Mouse (Mus musculus): ENCODE data around the gene Qk.

The Qk gene

GRCm38 (mm10) chr17:10327584-10328210 is 8.0 kb upstream of the Qk start:
- DNase-seq (ENCODE audit: inconsistent age in 2 of 2, low spot score in 1 of 2): no peak

GRCm38 (mm10) chr17:10326596-10327045 is 7.0 kb upstream of the Qk start:
- peak; percentile 81 to 92 for DNase-seq (ENCODE audit: inconsistent age in 2 of 2, low spot score in 1 of 2)

- no peak for DNase-seq (ENCODE audit: inconsistent age in 2 of 2, low spot score in 1 of 2)
These were observed 6.3 kb upstream of the Qk start for GRCm38 (mm10) chr17:10325921-10326320.

DNA sequence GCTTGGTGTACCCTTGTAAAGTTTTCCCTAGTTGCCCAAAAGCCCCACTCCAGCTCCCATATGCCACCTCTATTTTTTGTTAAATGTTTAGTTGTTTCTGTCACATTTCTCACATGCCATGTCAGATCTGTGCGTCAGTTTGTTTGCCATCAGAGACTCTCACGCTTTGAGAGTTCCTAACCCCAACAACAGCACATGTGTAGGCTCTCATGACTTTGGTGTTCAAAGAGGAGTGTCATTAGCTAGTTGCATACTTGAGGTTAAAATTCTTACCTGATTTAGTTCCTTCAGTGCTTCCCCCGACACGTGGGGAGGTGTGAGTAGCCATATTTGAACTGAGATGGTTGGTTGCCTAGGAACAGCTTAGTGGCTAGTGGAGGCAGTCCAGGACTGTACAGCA is 2.1 kb upstream of the Qk start:
- no peak for DNase-seq (ENCODE audit: inconsistent age in 2 of 2, low spot score in 1 of 2)

DNA sequence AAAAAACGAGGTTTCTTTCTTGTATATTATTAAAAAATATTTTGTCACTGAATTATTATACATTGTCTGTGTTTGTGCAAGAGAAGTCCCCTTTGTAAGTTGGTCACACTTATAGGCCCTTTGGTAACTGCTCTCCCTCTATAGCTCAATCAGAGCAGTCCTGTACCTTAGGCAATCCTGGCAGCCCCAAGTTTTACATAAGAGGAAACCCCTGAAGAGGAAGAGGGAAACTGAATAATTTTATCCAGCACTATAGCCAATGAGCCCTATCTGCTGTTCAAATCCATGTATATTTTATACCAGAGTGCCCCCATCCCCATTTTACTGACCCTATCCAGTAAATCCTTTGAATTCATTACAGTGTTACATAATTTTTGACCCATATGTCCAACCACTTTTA is 1.4 kb upstream of the Qk start:
- DNase-seq (ENCODE audit: inconsistent age in 2 of 2, low spot score in 1 of 2): peak in 1 of 2 experiments; percentile 65

DNA sequence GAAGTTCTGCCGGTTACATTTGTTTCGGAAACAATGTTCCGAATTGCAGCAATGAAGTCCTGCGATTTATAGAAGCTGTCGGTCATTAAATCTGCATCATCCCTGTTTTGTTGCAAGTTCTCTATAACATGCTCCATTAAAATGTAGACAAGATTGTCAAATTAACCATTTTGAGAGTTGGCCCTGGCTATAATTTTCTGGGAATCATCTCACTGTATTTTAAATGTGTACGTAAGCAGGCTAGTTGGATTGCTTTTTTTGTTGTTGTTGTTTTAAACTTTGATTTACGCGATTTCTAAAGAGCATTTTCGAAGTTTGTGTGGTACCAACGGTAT is 769 bp upstream of the Qk start:
- DNase-seq (ENCODE audit: inconsistent age in 2 of 2, low spot score in 1 of 2): no peak

DNA sequence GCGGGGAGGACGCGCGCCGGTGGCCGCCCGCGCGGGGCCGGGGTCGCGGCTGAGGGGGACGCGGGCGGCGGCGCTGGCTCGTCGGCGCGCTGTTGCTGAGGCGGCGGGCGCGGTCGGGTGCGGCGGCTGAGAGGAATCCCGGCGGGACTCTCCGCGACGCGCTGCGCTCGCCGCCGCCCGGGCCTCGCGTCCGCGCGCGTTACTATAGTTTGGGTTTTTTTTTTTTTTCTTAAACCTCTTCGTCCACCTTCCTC is 296 bp downstream of the Qk start:
- no peak for DNase-seq (ENCODE audit: inconsistent age in 2 of 2, low spot score in 1 of 2)

DNA sequence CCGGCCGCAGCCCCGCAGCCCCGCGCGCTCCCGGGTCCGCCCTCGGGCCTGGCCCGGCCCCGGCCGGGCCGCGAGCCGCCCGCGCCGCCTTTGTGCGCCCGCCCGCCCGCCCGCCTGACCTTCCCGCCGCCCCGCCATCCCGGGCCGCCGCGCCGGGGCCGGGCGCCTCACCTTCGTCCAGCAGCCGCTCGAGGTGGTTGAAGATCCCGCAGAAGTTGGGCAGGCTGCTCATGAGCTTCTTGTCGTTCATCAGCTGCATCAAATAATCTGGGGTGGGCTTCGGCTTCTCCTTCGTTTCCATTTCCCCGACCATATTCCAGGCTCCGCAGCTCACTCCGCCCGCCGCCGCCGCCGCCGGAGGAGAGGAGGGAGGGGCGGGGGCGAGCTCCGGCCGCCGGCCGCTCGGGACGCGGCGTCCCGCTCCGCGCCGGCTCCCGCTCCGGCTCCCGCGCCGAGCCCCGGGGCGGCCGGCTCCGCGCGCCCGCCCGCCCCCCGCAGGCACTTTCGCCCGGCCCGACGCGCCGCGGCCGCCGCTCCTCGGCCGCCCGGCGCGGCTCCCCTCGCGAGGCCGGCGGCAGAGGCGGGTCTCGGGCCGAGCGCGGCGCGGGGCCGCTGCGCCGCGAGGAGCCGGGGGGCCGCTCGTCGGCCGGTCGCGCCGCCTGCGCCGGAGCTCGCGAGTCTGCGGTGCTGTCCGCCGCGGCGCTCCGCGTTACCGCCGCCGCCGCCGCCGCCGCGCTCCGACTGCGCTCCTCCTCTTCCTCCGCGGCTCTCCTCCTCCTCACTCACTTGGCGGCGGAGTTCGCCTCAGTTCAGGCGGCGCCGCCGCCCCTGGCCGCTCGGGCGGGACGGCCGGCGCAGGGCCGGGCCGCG is 858 bp downstream of the Qk start:
- peak; percentile 87 to 92 for DNase-seq (ENCODE audit: inconsistent age in 2 of 2, low spot score in 1 of 2)

DNA sequence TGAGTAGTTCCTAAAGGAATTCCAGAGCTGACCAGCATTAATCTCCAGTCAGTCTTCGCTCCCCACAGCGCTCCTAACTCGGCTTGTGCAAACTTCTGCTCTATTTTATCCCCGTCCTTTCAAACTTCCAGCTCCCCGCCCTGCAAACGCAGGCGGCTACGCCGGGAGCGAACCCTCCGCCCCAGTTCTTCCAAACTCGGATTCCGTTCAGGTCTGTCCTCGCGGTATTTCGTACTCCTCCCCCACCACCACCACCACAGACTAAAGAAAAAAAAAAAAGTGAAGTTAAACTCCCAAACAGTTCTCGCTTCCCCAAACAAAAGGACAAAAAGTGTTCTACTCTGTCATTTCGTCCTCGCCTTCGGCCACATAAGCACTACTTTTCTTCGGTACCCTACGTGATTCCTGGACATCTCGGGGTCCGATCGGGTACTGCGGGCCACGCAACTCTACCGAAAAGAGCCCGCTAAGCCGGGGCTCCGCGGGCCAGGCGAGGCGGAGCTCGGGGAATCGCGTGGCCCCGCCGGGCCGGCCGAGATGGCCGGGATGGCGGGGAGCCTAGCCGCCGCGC is 1.6 kb downstream of the Qk start:
- DNase-seq (ENCODE audit: inconsistent age in 2 of 2, low spot score in 1 of 2): peak; percentile 80 to 94

DNA sequence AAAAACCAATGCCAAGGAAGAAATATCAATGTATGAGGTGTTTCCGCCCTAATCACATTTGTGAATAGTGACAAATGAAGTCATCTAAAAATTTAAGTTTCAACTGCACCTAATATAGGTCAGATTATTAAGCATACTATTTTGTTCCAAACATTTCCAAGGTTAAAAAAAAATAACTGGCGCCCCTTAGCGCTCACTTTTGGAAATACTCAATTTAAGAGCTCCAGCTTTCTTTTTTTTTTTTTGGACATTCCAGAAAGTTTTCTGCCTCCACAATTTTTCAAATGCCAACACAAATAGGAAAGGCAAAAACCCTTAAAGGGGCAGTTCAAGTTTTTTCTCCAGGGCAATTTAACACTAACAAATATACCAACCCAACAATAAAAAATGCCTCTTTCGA is 2.5 kb downstream of the Qk start:
- peak; percentile 56 to 94 for DNase-seq (ENCODE audit: inconsistent age in 2 of 2, low spot score in 1 of 2)

DNA sequence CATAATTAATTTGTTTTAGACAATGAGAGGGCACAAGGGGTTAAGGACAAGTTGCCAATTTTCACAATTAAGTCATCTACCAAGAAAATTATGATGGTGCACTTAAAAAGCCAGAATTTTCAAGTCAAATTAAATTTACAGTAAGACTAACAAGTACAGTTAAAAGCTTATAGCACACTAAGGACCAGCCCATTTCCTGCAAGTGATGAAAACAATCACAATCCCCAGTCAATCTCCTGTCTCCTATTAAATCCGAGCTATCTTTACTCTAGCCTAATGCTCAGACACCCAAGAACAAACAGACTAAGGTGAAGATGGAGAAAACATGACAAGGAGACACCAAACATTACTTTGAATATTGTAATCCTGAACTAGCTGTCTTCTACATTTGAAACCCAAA is 3.2 kb downstream of the Qk start:
- peak in 1 of 2 experiments; percentile 57 for DNase-seq (ENCODE audit: inconsistent age in 2 of 2, low spot score in 1 of 2)

DNA sequence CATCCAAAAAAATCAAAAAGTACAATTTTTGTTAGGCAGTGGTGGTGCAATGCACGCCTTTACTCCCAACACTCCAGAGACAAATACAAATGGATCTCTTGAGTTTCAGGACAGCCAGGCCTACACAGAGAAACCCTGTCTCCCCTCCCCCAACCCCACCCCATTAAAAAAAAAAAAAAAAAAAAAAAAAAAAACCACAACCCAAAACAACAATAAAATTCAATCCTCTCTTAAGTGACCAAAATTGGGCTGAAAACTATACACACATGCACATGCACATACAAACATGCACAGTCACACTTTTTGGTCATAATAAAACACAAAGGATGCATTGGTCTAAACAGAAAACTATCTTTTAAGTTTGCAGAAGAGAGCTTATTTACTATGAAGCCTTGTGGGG is 9.6 kb downstream of the Qk start:
- no peak for DNase-seq (ENCODE audit: inconsistent age in 2 of 2, low spot score in 1 of 2)

- DNase-seq (ENCODE audit: inconsistent age in 2 of 2, low spot score in 1 of 2): peak; percentile 19 to 73
These were observed 10.5 kb downstream of the Qk start for GRCm38 (mm10) chr17:10309135-10309623.

GRCm38 (mm10) chr17:10306424-10306823 is 13.2 kb downstream of the Qk start:
- no peak for DNase-seq (ENCODE audit: inconsistent age in 2 of 2, low spot score in 1 of 2)

DNA sequence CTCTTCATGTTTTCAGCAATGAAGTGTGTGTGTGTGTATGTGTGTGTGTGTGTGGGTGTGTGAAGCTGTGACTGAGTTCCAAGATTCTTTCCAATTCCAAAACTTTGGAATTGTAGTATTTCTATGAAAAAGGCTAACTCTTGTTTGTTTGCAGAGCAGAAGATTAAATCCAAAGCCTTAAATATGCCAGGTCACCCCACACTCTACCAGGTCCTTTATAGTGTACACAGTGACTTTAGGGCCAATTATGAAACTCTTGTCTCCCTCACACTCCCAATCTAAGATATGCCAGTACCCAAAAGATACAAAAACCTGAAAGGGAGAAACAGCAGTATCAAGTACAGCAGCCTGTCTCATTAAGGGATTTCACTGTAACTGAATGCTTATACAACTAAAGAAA is 15.7 kb downstream of the Qk start:
- DNase-seq (ENCODE audit: inconsistent age in 2 of 2, low spot score in 1 of 2): no peak

DNA sequence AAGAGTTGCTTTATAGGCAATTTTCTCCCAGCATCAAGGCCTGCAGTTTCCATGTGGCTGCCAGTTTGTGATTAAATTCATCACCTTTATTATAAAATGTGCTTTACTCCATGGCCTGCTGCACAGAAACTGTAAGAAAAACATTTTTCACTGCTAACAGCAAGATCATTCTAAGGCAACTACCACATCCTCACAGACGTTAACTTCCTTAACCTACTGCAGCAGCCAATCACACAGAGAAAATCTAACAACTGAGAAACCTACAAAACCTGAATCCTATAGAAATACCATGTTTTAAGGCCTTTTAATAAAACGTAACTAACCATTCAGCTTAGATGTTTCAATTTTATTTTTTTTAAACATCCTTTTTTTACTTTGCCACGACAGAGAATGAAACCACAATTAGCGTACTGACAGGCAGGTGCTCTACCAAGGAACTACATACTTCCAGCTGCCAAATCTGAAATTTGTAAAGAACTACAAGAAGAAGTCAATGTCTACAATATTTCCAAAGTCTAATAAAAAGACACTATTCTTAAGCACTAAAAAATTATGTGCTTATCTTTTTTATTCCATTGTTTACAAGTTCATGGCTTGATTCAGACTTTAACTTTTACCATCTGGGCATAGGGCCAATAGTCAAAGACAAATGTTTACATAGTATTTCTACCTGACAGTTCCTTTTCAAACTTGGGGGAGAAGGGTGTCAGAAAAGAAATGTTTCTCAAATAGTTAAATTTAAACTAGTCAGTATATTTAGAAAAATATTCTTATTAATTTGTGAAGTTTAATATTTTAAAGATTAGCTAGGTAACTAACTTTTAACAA is 18.5 kb downstream of the Qk start:
- DNase-seq (ENCODE audit: inconsistent age in 2 of 2, low spot score in 1 of 2): no peak

GRCm38 (mm10) chr17:10299396-10299795 is 20.3 kb downstream of the Qk start:
- DNase-seq (ENCODE audit: inconsistent age in 2 of 2, low spot score in 1 of 2): no peak

DNA sequence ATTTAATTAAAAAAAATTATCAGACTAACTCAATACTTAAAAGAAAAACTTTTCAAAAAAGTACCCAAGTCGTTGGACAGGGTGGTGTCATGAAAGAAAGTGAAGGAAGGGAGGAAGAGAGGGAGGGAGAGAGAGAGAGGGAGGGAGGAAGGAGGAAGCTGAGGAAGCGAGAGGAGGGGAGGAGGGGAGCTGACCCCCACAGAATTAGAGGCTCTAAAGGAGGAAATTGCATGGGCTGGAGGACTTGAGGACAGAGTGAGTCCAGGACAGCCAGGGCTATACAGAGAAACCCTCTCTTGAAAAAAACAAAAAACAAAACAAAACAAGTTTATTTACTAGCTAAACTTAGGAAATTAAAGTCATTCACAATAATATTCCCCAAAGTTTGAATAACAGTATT is 27.1 kb downstream of the Qk start:
- no peak for DNase-seq (ENCODE audit: inconsistent age in 2 of 2, low spot score in 1 of 2)

DNA sequence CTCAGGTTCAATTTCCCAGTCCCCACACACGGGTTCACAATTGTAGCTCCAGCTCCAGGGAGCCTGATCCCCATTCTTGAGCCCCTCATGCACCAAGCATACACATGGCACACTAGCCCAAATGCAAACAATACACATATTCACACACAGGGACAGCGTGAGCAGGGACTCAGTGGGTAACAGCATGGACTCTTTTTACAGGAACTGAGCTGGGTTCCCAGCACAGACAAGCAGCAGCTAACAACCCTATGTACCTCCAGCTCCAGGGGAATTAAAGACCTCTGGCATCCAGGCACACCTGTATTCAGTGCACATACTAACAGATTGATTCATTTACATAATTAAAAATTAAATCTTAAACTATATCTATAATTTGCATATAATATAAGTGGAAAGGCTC is 34.9 kb downstream of the Qk start:
- DNase-seq (ENCODE audit: inconsistent age in 2 of 2, low spot score in 1 of 2): no peak

DNA sequence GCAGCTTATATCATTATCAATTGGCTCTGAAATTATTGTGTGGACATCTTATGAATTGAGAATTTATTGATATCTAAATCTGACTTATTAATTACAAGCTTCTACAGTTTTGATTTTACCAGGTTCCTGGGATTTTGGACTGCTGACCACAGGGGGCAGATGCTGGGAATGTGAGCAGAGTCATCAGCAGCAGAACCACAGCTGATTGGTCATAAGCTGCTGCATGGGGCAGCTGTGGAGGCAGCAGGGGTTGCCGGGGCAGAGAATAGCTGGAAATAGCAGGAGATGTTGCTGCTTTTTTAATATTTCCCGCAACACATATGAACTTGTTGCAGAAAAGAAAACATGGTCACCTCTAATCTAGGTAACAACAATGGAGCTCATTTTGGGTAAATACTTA is 40.1 kb downstream of the Qk start:
- DNase-seq (ENCODE audit: inconsistent age in 2 of 2, low spot score in 1 of 2): no peak

DNA sequence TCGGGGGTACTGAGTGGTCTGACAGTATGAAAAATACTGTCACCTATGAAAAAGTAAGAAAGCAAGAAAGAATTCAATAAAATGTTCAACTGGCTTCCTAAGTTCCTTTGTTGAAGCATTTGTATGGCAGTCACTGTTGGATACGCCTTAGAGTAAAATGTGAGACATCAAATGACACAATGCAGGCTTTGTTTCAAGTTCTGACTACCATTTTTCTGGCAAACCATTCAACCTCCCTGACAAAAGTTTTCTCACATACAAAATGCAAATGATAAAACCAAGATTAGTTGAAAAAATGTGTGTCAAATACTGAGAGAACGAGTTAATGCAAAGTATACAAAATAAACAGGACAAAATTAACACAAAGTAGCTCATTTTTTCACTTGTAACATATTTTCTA is 50.1 kb downstream of the Qk start:
- DNase-seq (ENCODE audit: inconsistent age in 2 of 2, low spot score in 1 of 2): no peak

DNA sequence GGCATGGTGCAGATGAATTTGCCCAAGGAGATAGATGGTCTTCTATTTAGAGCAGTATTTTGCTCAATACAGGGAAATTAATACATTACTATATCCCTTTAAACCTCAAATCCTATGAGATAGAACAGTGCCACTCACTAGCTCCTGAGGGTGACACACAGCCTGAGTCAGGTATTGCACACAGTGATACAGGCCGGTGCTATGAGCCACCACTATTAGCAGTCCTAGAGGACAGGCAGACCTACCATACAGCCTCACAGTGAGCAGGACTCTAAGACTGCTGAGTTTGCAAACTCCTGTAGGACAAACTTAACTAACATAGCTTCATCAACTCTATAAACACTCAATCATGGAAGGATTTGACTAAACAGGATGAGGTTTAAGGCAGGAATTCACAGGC is 51.2 kb downstream of the Qk start:
- peak; percentile 31 to 68 for DNase-seq (ENCODE audit: inconsistent age in 2 of 2, low spot score in 1 of 2)

All from adrenal gland, adult (tissue).